Comparison of ENCODE assay signal across 14 mouse cellular contexts in the genomic region with DNA sequence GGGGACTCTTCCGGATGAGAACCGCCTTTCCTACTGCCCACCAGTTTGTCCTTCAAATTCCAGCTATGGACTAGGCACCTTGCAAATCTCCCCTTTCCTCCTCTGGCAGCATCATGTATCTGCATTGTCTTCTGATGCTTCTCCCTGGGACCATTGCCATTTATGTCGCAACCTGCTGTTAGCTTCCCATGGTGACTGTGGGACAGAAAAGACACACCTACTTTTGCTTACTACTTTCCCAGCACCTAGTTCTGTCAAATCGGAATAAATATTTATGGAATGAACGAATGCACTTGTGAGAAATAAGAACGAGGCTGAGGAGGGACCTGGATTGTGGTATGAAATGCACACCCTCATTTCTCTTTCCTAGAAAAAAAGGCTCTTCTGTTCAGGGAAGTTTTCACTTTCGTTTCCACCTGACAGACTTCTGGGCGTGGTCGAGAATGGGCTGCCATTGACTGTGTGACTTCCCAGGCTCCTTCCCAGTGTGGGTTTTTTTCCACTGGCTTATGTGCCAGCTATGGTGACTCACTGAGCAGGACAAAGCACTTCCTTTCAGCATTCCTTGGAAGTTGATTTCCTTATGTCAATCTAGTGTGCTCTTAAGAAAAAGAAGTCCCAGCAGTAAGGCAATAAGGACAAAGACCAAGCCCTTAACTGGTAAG. TPM values are rescaled to one million over a fixed set of nuclear protein-coding genes. Genes with fewer than 3 reads are reported as not detected.
DNase-seq lines count a peak whose midpoint lies in the region; ATAC-seq and TF ChIP-seq lines count a peak whose summit lies in the region.
"Had no signal": no experiment of that assay in that cellular context is flagged by ENCODE, and none has a peak within 500 bp of the region (broad histone marks: within the 10 kb centered on the region; RNA-seq: fewer than 3 reads in every experiment).

No protein-coding gene starts in this region.

- dilution Hi-C loops in CH12.LX (cut with MboI; ENCODE audit: extremely low pct_ligation_motif_present, extremely low pct_unique_long_range_greater_than_20kb, low sequenced_read_pairs): no loop called here

- TF ChIP-seq RAD21 in CH12.LX (IDR thresholded peaks at IDR 0.05; ENCODE audit: low read depth, low read length): no peak

- in situ Hi-C loops in CH12.LX (cut with MboI; ENCODE audit: low pct_ligation_motif_present, low pct_unique_long_range_greater_than_20kb, low sequenced_read_pairs): no loop called here

- H3K9ac ChIP-seq in CH12.LX (ENCODE audit: insufficient read depth, low read depth): no peak overlapping the region
- H3K9ac ChIP-seq in heart, embryonic 16.5 days (ENCODE audit: low read length): no peak overlapping the region
- H3K9ac ChIP-seq in hindbrain, postnatal 0 days (replicated peaks; ENCODE audit: low read length): no peak overlapping the region
- H3K9ac ChIP-seq in neural tube, embryonic 15.5 days (replicated peaks): no peak overlapping the region
- H3K9ac ChIP-seq: embryonic facial prominence, embryonic 12.5 days; hindbrain, embryonic 15.5 days; liver, embryonic 13.5 days had no signal

- peak; percentile 52; the same call in 1 of the 2 replicates for ATAC-seq in heart, embryonic 16.5 days (replicated peaks; ENCODE audit: extremely low read depth, insufficient read depth, low FRiP score)
- ATAC-seq in hindbrain, postnatal 0 days: no peak
- no peak for ATAC-seq in neural tube, embryonic 15.5 days (ENCODE audit: low FRiP score)
- ATAC-seq: activated CD4-positive, CD25-positive, alpha-beta regulatory T cell, adult 4 months had no signal

- H3K36me3 ChIP-seq in CH12.LX (replicated peaks in 1 of 2; ENCODE audit: control insufficient read depth in 1 of 2, insufficient read depth in 1 of 2, low read length in 1 of 2): no peaks in the 10 kb centered on the region
- no peaks in the 10 kb centered on the region for H3K36me3 ChIP-seq in heart, embryonic 16.5 days (ENCODE audit: control insufficient read depth, insufficient read depth)
- no peaks in the 10 kb centered on the region for H3K36me3 ChIP-seq in hindbrain, postnatal 0 days (ENCODE audit: insufficient read depth, low read length)
- H3K36me3 ChIP-seq in neural tube, embryonic 15.5 days: no peaks in the 10 kb centered on the region
- H3K36me3 ChIP-seq: embryonic facial prominence, embryonic 12.5 days; hindbrain, embryonic 15.5 days; liver, embryonic 13.5 days had no signal

- H3K27ac ChIP-seq in CH12.LX (ENCODE audit: insufficient read depth, low read depth): no peak overlapping the region
- peak overlapping the region; percentile 19; the same call in 1 of the 2 replicates for H3K27ac ChIP-seq in heart, embryonic 16.5 days (ENCODE audit: low read length)
- H3K27ac ChIP-seq in hindbrain, postnatal 0 days: no peak overlapping the region
- no peak overlapping the region for H3K27ac ChIP-seq in neural tube, embryonic 15.5 days (replicated peaks)
- H3K27ac ChIP-seq: embryonic facial prominence, embryonic 12.5 days; hindbrain, embryonic 15.5 days; liver, embryonic 13.5 days had no signal

- DNase-seq in CH12.LX (ENCODE audit: extremely low read depth) (no peak), NIH3T3 (ENCODE audit: low read depth) (peak; percentile 77)
- peak; percentile 26 for DNase-seq in lung, adult 2 months
- no peak for DNase-seq in hindbrain, postnatal 0 days (ENCODE audit: low spot score)
- DNase-seq in left cerebral cortex, postnatal 36 days (ENCODE audit: low spot score in 2 of 2): no peak
- no peak for DNase-seq in cerebellum, adult 18-20 months
- DNase-seq: liver, embryonic 13.5 days; thymus, postnatal 25 days had no signal

- no peaks in the 10 kb centered on the region for H3K79me2 ChIP-seq in CH12.LX (replicated peaks; ENCODE audit: control insufficient read depth, extremely low read depth, insufficient read depth, poor library complexity, severe bottlenecking)

- no peak for TF ChIP-seq POLR2A in CH12.LX (IDR thresholded peaks at IDR 0.05; ENCODE audit: low read depth, low read length)
- TF ChIP-seq POLR2A in lung, adult 2 months (IDR thresholded peaks at IDR 0.05; ENCODE audit: borderline replicate concordance, extremely low read depth, low read depth, low read length): no peak

- H3K4me3 ChIP-seq in CH12.LX (replicated peaks in 1 of 3; ENCODE audit: low read depth in 2 of 3, low read length in 2 of 3, poor library complexity in 1 of 3): peak overlapping the region in 1 of 3 experiments; percentile 23
- no peak overlapping the region for H3K4me3 ChIP-seq in heart, embryonic 16.5 days (ENCODE audit: low read length)
- H3K4me3 ChIP-seq in lung, adult 2 months (replicated peaks; ENCODE audit: extremely low read depth, low read depth, low read length): peak overlapping the region; percentile 55
- no peak overlapping the region for H3K4me3 ChIP-seq in hindbrain, postnatal 0 days (ENCODE audit: low read length)
- no peak overlapping the region for H3K4me3 ChIP-seq in neural tube, embryonic 15.5 days (replicated peaks)
- H3K4me3 ChIP-seq: embryonic facial prominence, embryonic 12.5 days; hindbrain, embryonic 15.5 days; liver, embryonic 13.5 days had no signal

- intact Hi-C loops in left cerebral cortex, postnatal 36 days (cut with DNase I): no loop called here

- H3K4me1 ChIP-seq in CH12.LX (ENCODE audit: control insufficient read depth in 1 of 2, insufficient read depth in 2 of 2): peaks cover 15 to 38% of the 10 kb centered on the region in 2 experiments
- no peaks in the 10 kb centered on the region for H3K4me1 ChIP-seq in heart, embryonic 16.5 days (ENCODE audit: control insufficient read depth, insufficient read depth, low read length)
- H3K4me1 ChIP-seq in lung, adult 2 months (ENCODE audit: control insufficient read depth, insufficient read depth, low read length): peaks cover 4% of the 10 kb centered on the region
- H3K4me1 ChIP-seq in hindbrain, postnatal 0 days (ENCODE audit: insufficient read depth, low read length): no peaks in the 10 kb centered on the region
- H3K4me1 ChIP-seq in neural tube, embryonic 15.5 days: no peaks in the 10 kb centered on the region
- H3K4me1 ChIP-seq: embryonic facial prominence, embryonic 12.5 days; hindbrain, embryonic 15.5 days; liver, embryonic 13.5 days had no signal

- peak overlapping the region; percentile 62 for H3K4me2 ChIP-seq in CH12.LX (ENCODE audit: insufficient read depth, low read depth, poor library complexity, severe bottlenecking)
- no peak overlapping the region for H3K4me2 ChIP-seq in heart, embryonic 16.5 days (ENCODE audit: low read depth, low read length)
- H3K4me2 ChIP-seq in hindbrain, postnatal 0 days (ENCODE audit: low read depth, low read length): no peak overlapping the region
- no peak overlapping the region for H3K4me2 ChIP-seq in neural tube, embryonic 15.5 days
- H3K4me2 ChIP-seq: embryonic facial prominence, embryonic 12.5 days; hindbrain, embryonic 15.5 days; liver, embryonic 13.5 days had no signal

- no peak for TF ChIP-seq CTCF in CH12.LX (conservative IDR thresholded peaks at IDR 0.05 in 1 of 2, IDR thresholded peaks at IDR 0.05 in 1 of 2; ENCODE audit: low read depth in 2 of 2, low read length in 2 of 2)
- TF ChIP-seq CTCF in lung, adult 2 months (IDR thresholded peaks at IDR 0.05; ENCODE audit: insufficient read depth, low read length): no peak
- no peak for TF ChIP-seq CTCF in hindbrain, postnatal 0 days (IDR thresholded peaks at IDR 0.05; ENCODE audit: low read depth)

- WGBS in heart, embryonic 16.5 days: 71% methylated on average over 9 of the region's 9 CpGs
- WGBS in lung, adult 2 months: 43% methylated on average over 9 of the region's 9 CpGs
- WGBS in hindbrain, postnatal 0 days: 82% methylated on average over 9 of the region's 9 CpGs
- WGBS in neural tube, embryonic 15.5 days: 85% methylated on average over 9 of the region's 9 CpGs

- H3K9me3 ChIP-seq in CH12.LX (replicated peaks; ENCODE audit: low read length): no peaks in the 10 kb centered on the region
- no peaks in the 10 kb centered on the region for H3K9me3 ChIP-seq in heart, embryonic 16.5 days (replicated peaks; ENCODE audit: control insufficient read depth, low read length)
- no peaks in the 10 kb centered on the region for H3K9me3 ChIP-seq in hindbrain, postnatal 0 days (ENCODE audit: low read length)
- H3K9me3 ChIP-seq in neural tube, embryonic 15.5 days (replicated peaks): no peaks in the 10 kb centered on the region
- H3K9me3 ChIP-seq: embryonic facial prominence, embryonic 12.5 days; hindbrain, embryonic 15.5 days; liver, embryonic 13.5 days had no signal

- no peaks in the 10 kb centered on the region for H3K27me3 ChIP-seq in CH12.LX (replicated peaks)
- no peaks in the 10 kb centered on the region for H3K27me3 ChIP-seq in heart, embryonic 16.5 days (ENCODE audit: control insufficient read depth, insufficient read depth, low read length)
- H3K27me3 ChIP-seq in hindbrain, postnatal 0 days (ENCODE audit: insufficient read depth, low read length): no peaks in the 10 kb centered on the region
- no peaks in the 10 kb centered on the region for H3K27me3 ChIP-seq in neural tube, embryonic 15.5 days (replicated peaks)
- H3K27me3 ChIP-seq: embryonic facial prominence, embryonic 12.5 days; hindbrain, embryonic 15.5 days; liver, embryonic 13.5 days had no signal

- TF ChIP-seq EP300 in CH12.LX (IDR thresholded peaks at IDR 0.05; ENCODE audit: low read length): no peak

TF ChIP-seq in CH12.LX, 34 proteins besides CTCF, POLR2A, EP300 and RAD21 (continues in another document):
- TF ChIP-seq POLR2AphosphoS2 (IDR thresholded peaks at IDR 0.05; ENCODE audit: low read depth, low read length) (no peak), SIN3A (IDR thresholded peaks at IDR 0.05; ENCODE audit: low read length) (no peak)

RNA-seq across cellular contexts. Expression of a gene that starts 2.8 kb away (rescaled TPM):
- total RNA-seq in CH12.LX (2012; rRNA removed) (0.04 and 0.13 TPM in 2 replicates), CH12.LX (2014; rRNA removed) (0.07 and 0.14 TPM in 2 replicates)
- 0.10 and 0.17 TPM in 2 replicates for polyA plus RNA-seq in CH12.LX (2012; ENCODE audit: insufficient read length, low read depth)
- polyA plus RNA-seq in heart, embryonic 16.5 days (2015; fragmentation: Nextera tagmentation; extraction: Ambion mirVana): 0.24 and 0.60 TPM in 2 replicates
- polyA plus RNA-seq in lung, adult 2 months (2012; rRNA removed): 0.08 and 0.91 TPM in 2 replicates
- 0.36 TPM in 1 of 2 replicates, not detected in the other for total RNA-seq in hindbrain, postnatal 0 days (2014; rRNA removed)
- 0.04 TPM in 1 of 2 replicates, not detected in the other for polyA plus RNA-seq in hindbrain, postnatal 0 days (2015; fragmentation: Nextera tagmentation; extraction: Ambion mirVana)
- not detected for total RNA-seq in left cerebral cortex, postnatal 36 days (2021)
- polyA plus RNA-seq in neural tube, embryonic 15.5 days (2015; fragmentation: Nextera tagmentation; extraction: Ambion mirVana): 0.55 TPM in 1 of 2 replicates, not detected in the other
- polyA plus RNA-seq: activated CD4-positive, CD25-positive, alpha-beta regulatory T cell, adult 4 months; hindbrain, embryonic 15.5 days; liver, embryonic 13.5 days; neural tube, embryonic 14.5 days had no signal

RNA-seq across cellular contexts. Expression of a gene that starts 16.4 kb away (rescaled TPM):
- 22.6 and 26.1 TPM in 2 replicates for total RNA-seq in CH12.LX (2012; rRNA removed)
- total RNA-seq in CH12.LX (2014; rRNA removed): 51.1 and 53.9 TPM in 2 replicates
- polyA plus RNA-seq in CH12.LX (2012; ENCODE audit: insufficient read length, low read depth): 37.8 and 39.1 TPM in 2 replicates
- polyA plus RNA-seq in heart, embryonic 16.5 days (2015; fragmentation: Nextera tagmentation; extraction: Ambion mirVana): 11.3 and 13.0 TPM in 2 replicates
- polyA plus RNA-seq in lung, adult 2 months (2012; rRNA removed): 1.8 and 2.6 TPM in 2 replicates
- total RNA-seq in hindbrain, postnatal 0 days (2014; rRNA removed): 6.0 and 7.8 TPM in 2 replicates
- polyA plus RNA-seq in hindbrain, postnatal 0 days (2015; fragmentation: Nextera tagmentation; extraction: Ambion mirVana): 9.7 and 12.0 TPM in 2 replicates
- total RNA-seq in left cerebral cortex, postnatal 36 days (2021): 10 to 100 TPM; 17.6 to 30.1 TPM
- polyA plus RNA-seq in neural tube, embryonic 15.5 days (2015; fragmentation: Nextera tagmentation; extraction: Ambion mirVana): 10.2 and 11.3 TPM in 2 replicates

Comparison
In these comparisons a context has a peak if more than half of its experiments do, and no peak if none do; other contexts are left out.
1. DNase-seq: peak in NIH3T3 (single experiment) and lung, adult 2 months (single experiment); none in CH12.LX (single experiment), hindbrain, postnatal 0 days (single experiment), left cerebral cortex, postnatal 36 days (0 of 2) and cerebellum, adult 18-20 months (0 of 2).